Mouse (Mus musculus) stomach, embryonic 15.5 days (tissue): ENCODE data around the gene Shld1. TPM values are rescaled to one million over a fixed set of nuclear protein-coding genes. Genes with fewer than 3 reads are reported as not detected.
A peak's percentile ranks its signal among the peaks of the same experiment; 100 is the strongest.

ENCODE experiments used
- ATAC-seq: fragments of 200-750 bp; cut with Nextera tagmentation; 2 replicates; pipeline ENCODE4 v1.8.0; 2017; ENCODE audit warnings: low read depth, moderate number of reproducible peaks, moderate TSS enrichment; ENCODE audit not compliant: insufficient read depth, low FRiP score
- H3K27ac ChIP-seq: fragments of 300-500 bp; sonication (generic); 2 replicates; pipeline ENCODE4 v1.5.1; 2015; ENCODE audit warnings: mild to moderate bottlenecking, inconsistent platforms
- H3K27me3 ChIP-seq: fragments of 300-500 bp; sonication (generic); replicated peaks from 2 replicates; pipeline ENCODE4 v1.6.1; 2015; ENCODE audit warnings: inconsistent platforms
- H3K36me3 ChIP-seq: fragments of 300-500 bp; sonication (generic); 2 replicates; pipeline ENCODE4 v1.6.1; 2015; ENCODE audit warnings: inconsistent platforms
- H3K4me1 ChIP-seq: fragments of 300-500 bp; sonication (generic); 2 replicates; pipeline ENCODE4 v1.6.1; 2015; ENCODE audit warnings: inconsistent platforms
- H3K4me2 ChIP-seq: fragments of 300-500 bp; sonication (generic); 2 replicates; pipeline ENCODE4 v1.6.1; 2015; ENCODE audit warnings: mild to moderate bottlenecking, inconsistent platforms
- H3K4me3 ChIP-seq: fragments of 300-500 bp; sonication (generic); replicated peaks from 2 replicates; pipeline ENCODE4 v1.5.1; 2015; ENCODE audit warnings: inconsistent platforms
- H3K9ac ChIP-seq: fragments of 300-500 bp; sonication (generic); 2 replicates; pipeline ENCODE4 v1.6.1; 2015; ENCODE audit warnings: inconsistent platforms
- H3K9me3 ChIP-seq: fragments of 300-500 bp; sonication (generic); 2 replicates; pipeline ENCODE4 v1.6.1; 2016; ENCODE audit warnings: inconsistent platforms
- WGBS: fragments of 180-500 bp; shearing (Covaris S2); methylation state at CpG from one replicate; pipeline ENCODE4 v1.1.7; 2015; 5-methylcytosine and 5-hydroxymethylcytosine counted together
- polyA plus RNA-seq: library from polyadenylated mRNA; unstranded; fragments of >200 nt; fragmentation: Nextera tagmentation; extraction: Ambion mirVana; gene quantifications from 2 replicates; pipeline ENCODE4 v1.2.1, GENCODE M21; 2015

Gene Shld1
- polyA plus RNA-seq, 1 experiment from 2014 or later = 13.6 TPM

DNA sequence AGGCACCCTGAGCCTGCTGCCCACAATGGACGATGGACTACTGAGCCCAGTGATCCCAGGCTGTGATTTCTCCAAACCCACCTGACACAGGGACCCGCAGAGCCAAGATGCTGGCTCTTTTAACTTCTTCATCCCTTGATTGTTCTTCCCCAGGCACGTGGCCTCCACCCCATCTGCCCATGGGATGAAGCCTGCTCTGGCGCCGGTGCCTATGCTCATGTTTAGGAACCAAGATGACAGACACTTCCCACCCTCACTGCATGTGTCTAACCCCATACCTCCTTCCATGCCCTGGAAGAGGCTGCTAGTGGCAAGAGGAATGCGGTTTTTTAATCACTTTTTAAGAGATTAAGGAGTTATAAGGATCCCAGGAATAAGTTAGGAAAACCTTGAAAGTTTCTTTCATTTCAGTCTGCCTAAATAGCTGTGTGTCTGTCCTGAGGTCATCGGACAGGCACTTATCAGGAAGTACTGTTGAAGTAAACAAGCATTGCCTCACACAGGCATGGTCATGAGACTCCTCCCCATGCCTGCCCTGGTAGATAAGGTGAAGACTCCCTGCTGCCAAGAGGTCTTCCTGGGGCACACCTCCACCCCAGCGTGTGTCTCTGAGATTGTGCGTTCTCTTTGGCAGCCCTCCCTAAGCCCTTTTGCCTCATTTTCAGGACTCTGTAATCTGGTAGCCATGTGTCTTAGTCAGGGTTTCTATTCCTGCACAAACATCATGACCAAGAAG, 8.8 kb downstream of the Shld1 start:
- WGBS = 69% methylated on average over 9 of the region's 9 CpGs
- no peaks in the 10 kb centered on the region for H3K9me3 ChIP-seq

DNA sequence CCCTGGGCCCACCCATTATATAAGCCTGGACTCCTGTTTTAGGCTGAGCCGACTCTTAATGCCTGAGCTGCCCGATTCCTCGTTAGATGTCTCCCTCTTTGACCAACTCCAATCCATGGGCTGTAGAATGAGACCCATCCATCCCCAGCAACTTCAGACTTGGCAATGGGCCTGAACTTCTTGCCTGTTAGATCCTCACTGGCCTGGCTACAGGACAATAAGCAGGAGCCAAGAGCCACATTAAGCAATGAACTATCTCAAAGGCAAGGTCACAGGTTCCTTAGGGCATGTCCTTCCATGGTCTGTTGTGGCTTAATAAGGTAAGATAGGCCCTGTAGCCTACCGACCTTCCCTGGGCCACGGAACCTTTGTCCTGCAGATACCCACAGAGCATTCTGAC, 9.8 kb downstream of the Shld1 start:
- Histone ChIP-seq H3K27me3 (no peaks in the 10 kb centered on the region), H3K4me1 (no peaks in the 10 kb centered on the region), H3K9ac (no peak overlapping the region), H3K4me2 (no peak overlapping the region), H3K4me3 (no peak overlapping the region), H3K27ac (no peak overlapping the region), H3K36me3 (no peaks in the 10 kb centered on the region), H3K9me3 (no peaks in the 10 kb centered on the region)
- ATAC-seq = no peak
- 83% methylated on average over 5 of the region's 5 CpGs for WGBS

More for the DNA sequence above, 8.8 kb downstream of the Shld1 start:
- H3K36me3 ChIP-seq = no peaks in the 10 kb centered on the region
- no peak overlapping the region for H3K4me3 ChIP-seq
- no peaks in the 10 kb centered on the region for H3K27me3 ChIP-seq
- no peak overlapping the region for H3K27ac ChIP-seq
- no peak overlapping the region for H3K9ac ChIP-seq
- peak; percentile 94 for ATAC-seq
- no peaks in the 10 kb centered on the region for H3K4me1 ChIP-seq
- H3K4me2 ChIP-seq = no peak overlapping the region

DNA sequence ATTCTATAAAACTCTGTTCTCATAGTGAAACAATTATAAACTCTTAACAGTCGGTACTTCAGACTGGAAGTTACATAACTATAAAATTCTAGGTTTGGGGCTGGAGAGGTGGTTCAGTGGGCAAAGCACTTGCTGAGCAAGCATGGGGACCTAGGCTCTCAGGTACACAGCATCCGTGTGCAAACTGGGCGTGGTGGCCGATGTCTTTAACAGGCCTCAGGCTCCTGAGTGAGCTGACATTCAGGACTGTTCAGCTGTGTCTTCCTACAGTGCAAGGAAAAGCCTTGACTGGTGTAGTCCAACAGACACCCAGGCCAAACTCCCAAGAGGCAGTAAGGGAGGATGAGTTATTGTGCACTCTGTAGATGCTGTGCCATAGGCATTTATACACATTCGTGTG, 10.5 kb downstream of the Shld1 start:
- no peak overlapping the region for H3K4me2 ChIP-seq
- ATAC-seq = no peak
- H3K36me3 ChIP-seq = no peaks in the 10 kb centered on the region
- H3K4me1 ChIP-seq = no peaks in the 10 kb centered on the region
- H3K4me3 ChIP-seq = no peak overlapping the region
- no peaks in the 10 kb centered on the region for H3K27me3 ChIP-seq
- no peak overlapping the region for H3K27ac ChIP-seq
- whole genome bisulfite sequencing = 59% methylated on average over 5 of the region's 5 CpGs
- H3K9ac ChIP-seq = no peak overlapping the region
- H3K9me3 ChIP-seq = no peaks in the 10 kb centered on the region

DNA sequence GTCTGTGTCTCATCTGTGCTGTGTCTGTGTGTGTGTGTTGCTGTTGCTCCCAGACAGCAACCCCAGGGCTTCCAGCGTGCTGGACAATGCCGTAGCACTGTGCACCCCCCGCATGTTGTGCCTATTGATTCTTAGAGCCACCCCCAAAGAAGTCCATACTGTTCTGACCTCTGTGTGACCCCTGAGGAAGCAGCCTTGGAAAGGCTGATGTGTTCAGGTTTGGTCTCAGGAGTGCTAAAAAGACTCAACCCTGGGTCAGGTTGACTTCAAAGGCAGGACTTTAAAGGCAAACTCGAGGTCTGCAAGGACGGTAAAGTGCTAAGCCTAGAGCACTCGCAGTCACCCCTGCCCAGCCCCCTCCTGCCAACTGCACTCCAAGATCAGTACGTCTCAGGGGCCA, 11.0 kb downstream of the Shld1 start:
- WGBS = 47% methylated on average over 7 of the region's 7 CpGs
- Histone ChIP-seq H3K4me3 (no peak overlapping the region), H3K9me3 (no peaks in the 10 kb centered on the region), H3K27me3 (no peaks in the 10 kb centered on the region), H3K9ac (no peak overlapping the region), H3K36me3 (no peaks in the 10 kb centered on the region), H3K4me1 (no peaks in the 10 kb centered on the region), H3K27ac (no peak overlapping the region), H3K4me2 (no peak overlapping the region)
- ATAC-seq = no peak

DNA sequence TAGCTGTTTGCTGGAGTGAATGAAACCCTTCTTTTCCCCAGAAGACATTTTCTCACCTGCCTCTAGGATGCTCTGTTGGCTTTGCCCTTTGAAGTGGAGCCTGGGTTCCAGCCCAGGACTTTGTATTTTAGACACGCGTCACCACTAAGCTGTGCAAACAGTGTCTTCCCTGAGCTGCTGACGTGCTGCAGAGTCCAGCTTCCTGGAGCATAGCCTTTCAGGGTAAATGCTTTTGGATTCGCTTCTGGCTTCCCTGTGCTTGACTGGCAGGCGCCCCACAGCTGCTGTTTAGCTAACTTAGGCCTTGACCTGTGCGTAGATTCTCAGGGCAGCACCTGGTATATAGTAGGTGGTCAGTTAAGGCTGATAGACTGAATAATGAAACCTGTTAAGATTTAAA, 11.7 kb downstream of the Shld1 start:
- H3K36me3 ChIP-seq = no peaks in the 10 kb centered on the region
- H3K9me3 ChIP-seq = no peaks in the 10 kb centered on the region
- ATAC-seq = peak; percentile 39; the same call in 1 of the 2 replicates
- H3K9ac ChIP-seq = no peak overlapping the region
- no peak overlapping the region for H3K4me3 ChIP-seq
- no peaks in the 10 kb centered on the region for H3K4me1 ChIP-seq
- H3K4me2 ChIP-seq = no peak overlapping the region
- H3K27me3 ChIP-seq = no peaks in the 10 kb centered on the region
- no peak overlapping the region for H3K27ac ChIP-seq
- WGBS = 60% methylated on average over 6 of the region's 6 CpGs

DNA sequence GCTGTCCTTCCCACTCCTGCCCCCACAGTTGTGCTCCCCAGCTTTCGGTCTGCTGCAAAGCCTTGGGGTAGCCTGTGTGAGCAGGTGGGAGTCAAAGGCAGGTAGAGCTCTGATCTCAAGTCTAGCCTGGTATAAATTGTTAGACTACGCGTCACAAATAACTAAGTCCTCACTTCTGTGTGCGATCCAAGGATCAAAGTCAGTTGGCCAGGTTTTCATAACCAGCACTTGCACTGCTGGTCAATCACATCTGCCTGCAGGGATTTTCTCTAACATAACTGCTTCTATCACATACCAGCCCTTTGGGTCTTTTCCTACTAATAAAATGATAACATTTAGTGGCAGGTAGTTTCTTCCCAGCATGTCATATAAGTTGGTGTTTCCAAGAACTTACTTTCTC, 14.2 kb downstream of the Shld1 start:
- H3K9me3 ChIP-seq = no peaks in the 10 kb centered on the region
- no peak overlapping the region for H3K4me2 ChIP-seq
- no peak overlapping the region for H3K4me3 ChIP-seq
- no peak overlapping the region for H3K27ac ChIP-seq
- no peak overlapping the region for H3K9ac ChIP-seq
- 95% methylated on average over 4 of the region's 4 CpGs for WGBS
- no peak for ATAC-seq
- no peaks in the 10 kb centered on the region for H3K4me1 ChIP-seq
- no peaks in the 10 kb centered on the region for H3K36me3 ChIP-seq
- H3K27me3 ChIP-seq = no peaks in the 10 kb centered on the region

DNA sequence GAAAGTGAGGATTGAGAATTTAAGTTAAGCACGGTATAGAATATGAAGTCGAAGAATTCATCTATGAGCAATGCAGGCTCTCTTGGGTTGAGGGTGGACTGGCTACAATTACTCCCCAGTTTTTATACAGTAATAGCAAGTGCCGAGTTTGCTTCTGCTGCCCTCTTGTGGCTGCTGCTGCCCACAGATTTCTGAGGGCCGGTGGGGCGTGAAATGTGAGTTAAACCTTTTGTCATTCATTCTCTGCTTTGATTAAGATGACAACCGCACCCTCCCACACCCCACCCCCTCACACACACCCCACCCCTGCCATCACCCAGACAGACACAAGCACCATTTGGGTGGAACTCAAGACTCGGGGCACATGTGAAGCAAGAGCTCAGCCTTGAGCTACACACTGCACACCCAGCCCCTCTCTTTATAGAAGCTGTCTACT, 14.7 kb downstream of the Shld1 start:
- H3K4me1 ChIP-seq = no peaks in the 10 kb centered on the region
- no peak overlapping the region for H3K4me2 ChIP-seq
- H3K9me3 ChIP-seq = no peaks in the 10 kb centered on the region
- 21% methylated on average over 7 of the region's 7 CpGs for WGBS
- no peak overlapping the region for H3K9ac ChIP-seq
- no peak overlapping the region for H3K4me3 ChIP-seq
- H3K27ac ChIP-seq = no peak overlapping the region
- no peak for ATAC-seq
- H3K36me3 ChIP-seq = no peaks in the 10 kb centered on the region
- no peaks in the 10 kb centered on the region for H3K27me3 ChIP-seq

DNA sequence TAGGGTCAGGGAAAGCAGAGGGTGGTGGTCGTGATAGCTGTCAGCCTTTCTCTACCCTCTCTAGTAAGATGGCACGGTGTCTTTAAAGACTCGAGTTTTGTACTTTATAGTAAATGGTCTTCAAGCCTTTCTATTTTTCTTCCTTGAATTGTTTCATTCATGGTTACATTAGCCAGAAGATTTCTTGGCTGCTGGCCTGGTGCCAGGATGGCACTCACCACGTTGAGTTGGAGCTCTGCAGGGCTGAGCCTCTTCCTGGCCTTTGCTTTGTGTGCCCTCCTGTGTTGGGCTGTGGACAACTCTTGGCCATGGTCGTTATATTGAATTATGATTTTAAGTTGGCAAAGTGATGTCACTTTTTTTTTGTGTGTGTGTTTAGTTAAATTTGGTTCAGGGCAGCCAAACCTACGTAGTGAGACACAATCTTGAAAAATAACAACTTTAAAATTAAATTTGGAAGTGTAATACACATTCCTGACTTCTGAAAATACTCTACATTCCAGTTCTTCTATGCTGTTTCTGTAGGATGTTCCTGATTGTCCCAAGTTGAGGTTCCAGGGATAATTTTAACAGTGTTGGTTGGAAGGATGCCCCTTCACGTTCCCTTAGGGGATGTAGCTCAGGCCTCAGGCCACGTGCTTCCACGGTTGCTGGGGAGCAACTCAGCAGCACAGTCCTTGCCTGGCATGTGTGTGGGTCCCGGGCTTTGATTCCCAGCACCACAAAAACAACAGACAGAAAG, 18.7 kb downstream of the Shld1 start:
- Histone ChIP-seq H3K4me2 (no peak overlapping the region), H3K4me3 (no peak overlapping the region), H3K4me1 (no peaks in the 10 kb centered on the region), H3K27me3 (no peaks in the 10 kb centered on the region), H3K9me3 (no peaks in the 10 kb centered on the region), H3K9ac (no peak overlapping the region), H3K27ac (no peak overlapping the region), H3K36me3 (no peaks in the 10 kb centered on the region)
- no peak for ATAC-seq
- 74% methylated on average over 10 of the region's 10 CpGs for WGBS

DNA sequence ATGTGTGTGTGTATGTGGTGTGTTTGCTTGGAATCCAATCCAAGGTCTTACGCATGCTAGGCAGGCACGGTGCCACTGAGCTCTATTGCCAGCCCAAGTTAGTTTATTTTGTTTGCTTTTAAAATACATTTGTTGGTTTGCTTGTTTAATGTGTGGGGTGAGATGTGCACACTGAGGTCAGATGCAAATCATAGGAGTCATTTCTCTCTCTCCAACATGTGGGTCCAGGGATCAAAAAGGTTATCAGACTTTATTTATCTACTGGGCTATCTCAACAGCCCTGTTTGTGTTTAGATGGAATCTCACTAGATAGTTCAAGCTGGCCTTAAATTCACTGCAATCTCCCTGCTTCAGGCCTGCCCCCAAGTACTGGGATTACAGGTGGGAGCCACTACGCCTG, 19.6 kb downstream of the Shld1 start:
- Histone ChIP-seq H3K9ac (no peak overlapping the region), H3K4me2 (no peak overlapping the region), H3K4me1 (no peaks in the 10 kb centered on the region), H3K4me3 (no peak overlapping the region), H3K27me3 (no peaks in the 10 kb centered on the region), H3K9me3 (no peaks in the 10 kb centered on the region), H3K27ac (no peak overlapping the region), H3K36me3 (no peaks in the 10 kb centered on the region)
- 71% methylated on average over 3 of the region's 3 CpGs for WGBS
- no peak for ATAC-seq

DNA sequence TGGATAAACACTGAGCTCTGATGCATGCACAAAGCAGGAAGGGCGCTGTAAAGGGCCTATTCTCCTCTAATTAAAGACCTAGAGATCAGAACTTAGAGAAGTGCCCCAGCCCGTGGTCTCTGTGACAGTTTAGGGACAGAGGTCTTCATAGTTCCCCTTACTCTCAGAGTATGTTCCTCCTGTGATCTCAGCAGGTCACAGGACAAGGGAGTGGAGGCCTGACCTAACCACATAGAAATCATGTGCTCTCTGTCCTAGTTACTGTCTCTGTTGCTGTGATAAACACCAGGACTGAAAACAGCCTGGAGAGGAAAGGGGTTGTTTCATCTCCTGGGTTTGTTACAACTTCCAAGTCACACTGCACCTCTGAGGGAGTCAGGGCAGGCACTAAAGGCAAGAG, 23.8 kb downstream of the Shld1 start:
- H3K36me3 ChIP-seq = no peaks in the 10 kb centered on the region
- no peak overlapping the region for H3K9ac ChIP-seq
- H3K4me3 ChIP-seq = no peak overlapping the region
- H3K4me1 ChIP-seq = no peaks in the 10 kb centered on the region
- ATAC-seq = no peak
- H3K4me2 ChIP-seq = no peak overlapping the region
- H3K27ac ChIP-seq = no peak overlapping the region
- no peaks in the 10 kb centered on the region for H3K9me3 ChIP-seq
- 61% methylated on average over 2 of the region's 2 CpGs for WGBS
- no peaks in the 10 kb centered on the region for H3K27me3 ChIP-seq

DNA sequence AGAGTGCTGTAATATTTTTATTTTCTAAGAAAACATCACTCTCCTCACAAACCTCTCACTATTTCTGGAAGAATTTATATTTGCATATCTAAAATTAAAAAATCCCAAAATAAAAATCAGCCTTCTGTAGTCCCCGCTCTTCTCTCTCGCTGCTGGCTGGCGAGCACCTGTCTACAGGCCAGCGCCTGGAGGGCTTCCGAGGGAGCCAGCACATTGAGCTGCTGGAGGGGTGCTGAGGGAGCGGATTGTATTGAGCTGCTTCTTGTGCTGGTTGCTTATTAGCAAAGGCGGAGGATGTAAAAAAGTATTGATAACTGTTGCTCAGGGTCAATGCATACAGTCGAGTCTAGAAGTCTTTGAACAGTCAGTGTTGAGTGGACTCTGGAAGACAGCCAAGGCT, 25.3 kb downstream of the Shld1 start:
- no peaks in the 10 kb centered on the region for H3K36me3 ChIP-seq
- no peak overlapping the region for H3K4me3 ChIP-seq
- H3K9ac ChIP-seq = no peak overlapping the region
- ATAC-seq = no peak
- H3K4me2 ChIP-seq = no peak overlapping the region
- 86% methylated on average over 8 of the region's 8 CpGs for WGBS
- H3K27ac ChIP-seq = no peak overlapping the region
- no peaks in the 10 kb centered on the region for H3K9me3 ChIP-seq
- H3K27me3 ChIP-seq = no peaks in the 10 kb centered on the region
- no peaks in the 10 kb centered on the region for H3K4me1 ChIP-seq

DNA sequence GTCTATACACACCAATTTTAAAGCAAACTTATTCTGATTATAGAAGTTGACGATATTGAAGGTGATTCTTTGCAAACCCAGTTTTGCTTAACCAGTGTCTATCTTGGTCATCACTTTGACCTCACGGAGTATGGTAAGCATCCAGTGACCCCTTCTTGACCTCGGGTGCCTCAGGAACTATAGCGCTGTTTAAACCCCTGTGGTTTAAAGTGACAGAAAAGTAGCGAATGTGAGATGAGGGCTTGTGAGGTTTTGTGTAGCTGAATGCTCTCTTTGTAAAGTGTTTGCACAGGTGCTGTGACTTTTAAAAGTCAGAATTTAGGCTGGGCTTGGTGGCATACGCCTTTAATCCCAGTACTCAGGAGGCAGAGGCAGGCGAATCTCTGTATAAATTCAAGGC, 27.8 kb downstream of the Shld1 start:
- H3K4me3 ChIP-seq = no peak overlapping the region
- no peak overlapping the region for H3K9ac ChIP-seq
- H3K9me3 ChIP-seq = no peaks in the 10 kb centered on the region
- no peaks in the 10 kb centered on the region for H3K27me3 ChIP-seq
- no peaks in the 10 kb centered on the region for H3K36me3 ChIP-seq
- H3K4me1 ChIP-seq = no peaks in the 10 kb centered on the region
- ATAC-seq = no peak
- 80% methylated on average over 7 of the region's 7 CpGs for WGBS
- H3K27ac ChIP-seq = no peak overlapping the region
- no peak overlapping the region for H3K4me2 ChIP-seq
